24 mouse cellular contexts compared by ENCODE assay signal in the genomic region with DNA sequence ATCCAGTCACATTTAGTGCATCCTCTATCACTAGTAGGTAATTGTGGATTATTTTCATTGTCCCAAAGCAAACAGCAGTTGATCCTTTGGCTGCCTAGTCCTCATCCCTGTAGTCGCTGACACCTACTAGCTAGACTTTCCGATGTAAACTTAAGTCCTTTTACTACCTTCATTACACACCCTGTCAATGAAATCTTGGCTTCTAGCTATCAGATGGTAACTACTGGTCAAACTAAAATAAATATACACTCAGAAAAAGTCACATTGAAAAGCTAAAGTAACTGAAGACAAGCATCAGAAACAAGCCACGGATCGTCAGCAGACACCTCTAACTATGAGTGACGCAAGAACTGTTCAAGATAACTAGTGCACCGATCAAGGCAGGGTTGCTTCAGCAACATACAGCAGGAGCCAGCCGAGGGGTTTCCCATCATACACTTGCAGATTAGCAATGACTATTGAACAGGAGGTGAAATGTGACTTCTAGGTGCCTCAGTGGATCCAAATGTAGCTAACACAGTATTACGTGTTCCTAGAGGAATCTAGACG. TPM values are rescaled to one million over a fixed set of nuclear protein-coding genes. Genes with fewer than 3 reads are reported as not detected.
"Had no signal": no experiment of that assay in that cellular context is flagged by ENCODE, and none has a peak within 500 bp of the region (broad histone marks: within the 10 kb centered on the region; RNA-seq: fewer than 3 reads in every experiment).

No protein-coding gene starts in this region.

- H3K9me3 ChIP-seq: heart, embryonic 10.5 days; heart, embryonic 12.5 days; hindbrain, embryonic 10.5 days; hindbrain, embryonic 12.5 days; intestine, embryonic 15.5 days; limb, embryonic 13.5 days had no signal

- ATAC-seq: forebrain, embryonic 16.5 days; hindbrain, embryonic 16.5 days; inflammation-experienced regulatory T-cells, adult 6 months; intestine, embryonic 15.5 days; intestine, postnatal 0 days had no signal

- H3K27me3 ChIP-seq: heart, embryonic 12.5 days; intestine, embryonic 15.5 days; limb, embryonic 13.5 days had no signal

- DNase-seq: gastrocnemius, adult 2 months; gastrocnemius, postnatal 10 days; gastrocnemius, postnatal 25 days; heart, adult 2 months; heart, postnatal 10 days; heart, postnatal 4 days; kidney, adult 18-20 months; kidney, adult 8-10 months; kidney, postnatal 10 days; kidney, postnatal 25 days; kidney, postnatal 4 days; left cerebral cortex, postnatal 4 days had no signal

- H3K27ac ChIP-seq: gastrocnemius, adult 2 months; heart, adult 2 months; heart, embryonic 10.5 days; hindbrain, embryonic 10.5 days; hindbrain, embryonic 14.5 days; intestine, embryonic 15.5 days; layer of hippocampus, adult 2 months; limb, embryonic 13.5 days had no signal

- H3K9ac ChIP-seq: heart, embryonic 12.5 days; hindbrain, embryonic 12.5 days; hindbrain, embryonic 14.5 days; intestine, embryonic 15.5 days; limb, embryonic 13.5 days had no signal

- H3K4me3 ChIP-seq: gastrocnemius, adult 2 months; heart, adult 2 months; heart, embryonic 10.5 days; heart, embryonic 12.5 days; hindbrain, embryonic 10.5 days; hindbrain, embryonic 12.5 days; intestine, embryonic 15.5 days; layer of hippocampus, adult 2 months; limb, embryonic 13.5 days had no signal

- H3K36me3 ChIP-seq: heart, embryonic 10.5 days; heart, embryonic 12.5 days; hindbrain, embryonic 10.5 days; hindbrain, embryonic 12.5 days; intestine, embryonic 15.5 days; limb, embryonic 13.5 days had no signal

- H3K4me2 ChIP-seq: heart, embryonic 12.5 days; hindbrain, embryonic 12.5 days; hindbrain, embryonic 14.5 days; intestine, embryonic 15.5 days; limb, embryonic 13.5 days had no signal

- H3K4me1 ChIP-seq: heart, embryonic 12.5 days; intestine, embryonic 15.5 days; limb, embryonic 13.5 days had no signal

RNA-seq across cellular contexts. Expression of gene Tril, which starts 54.3 kb away (rescaled TPM):
- polyA plus RNA-seq: inflammation-experienced regulatory T-cells, adult 6 months had no signal
